Mouse (Mus musculus): Measurements from ENCODE around the gene Golt1b. TPM values are rescaled to one million over a fixed set of nuclear protein-coding genes. Genes with fewer than 3 reads are reported as not detected.

Golt1b gene
- polyA plus RNA-seq, 1 experiment: 8.0 TPM

GRCm38 (mm10) chr6:142379961-142380360 lies 7.1 kb upstream of the Golt1b start:
- no peak for DNase-seq (ENCODE audit: low read depth, low spot score)
- WGBS: 86% methylated on average over 6 of the region's 6 CpGs

GRCm38 (mm10) chr6:142381615-142382014 lies 5.4 kb upstream of the Golt1b start:
- 94% methylated on average over 7 of the region's 7 CpGs for WGBS

GRCm38 (mm10) chr6:142384521-142384920 lies 2.5 kb upstream of the Golt1b start:
- 92% methylated on average over 9 of the region's 9 CpGs for WGBS
- no peak for DNase-seq (ENCODE audit: low read depth, low spot score)

More at GRCm38 (mm10) chr6:142381615-142382014, 5.4 kb upstream of the Golt1b start:
- DNase-seq (ENCODE audit: low read depth, low spot score): no peak

GRCm38 (mm10) chr6:142386285-142387010 lies 573 bp upstream of the Golt1b start:
- 3% methylated on average over 31 of the region's 31 CpGs for WGBS
- no peak for DNase-seq (ENCODE audit: low read depth, low spot score)

- DNase-seq (ENCODE audit: low read depth, low spot score): no peak
- WGBS: 12% methylated on average over 8 of the region's 8 CpGs
Measured at GRCm38 (mm10) chr6:142387755-142388271, 792 bp downstream of the Golt1b start.

GRCm38 (mm10) chr6:142389101-142389500 lies 2.1 kb downstream of the Golt1b start:
- DNase-seq (ENCODE audit: low read depth, low spot score): no peak
- WGBS: 53% methylated on average over 2 of the region's 2 CpGs

GRCm38 (mm10) chr6:142392312-142392711 lies 5.3 kb downstream of the Golt1b start:
- no peak for DNase-seq (ENCODE audit: low read depth, low spot score)
- 81% methylated on average over 5 of the region's 5 CpGs for WGBS

- no peak for DNase-seq (ENCODE audit: low read depth, low spot score)
- 85% methylated on average over 5 of the region's 5 CpGs for WGBS
Measured at GRCm38 (mm10) chr6:142394669-142395068, 7.6 kb downstream of the Golt1b start.

- no peak for DNase-seq (ENCODE audit: low read depth, low spot score)
- WGBS: 85% methylated on average over 6 of the region's 6 CpGs
Measured at GRCm38 (mm10) chr6:142395756-142396155, 8.7 kb downstream of the Golt1b start.

GRCm38 (mm10) chr6:142411140-142411539 lies 24.1 kb downstream of the Golt1b start:
- WGBS: 47% methylated on average over 1 of the region's 1 CpGs
- no peak for DNase-seq (ENCODE audit: low read depth, low spot score)

- DNase-seq (ENCODE audit: low read depth, low spot score): no peak
- WGBS: 77% methylated on average over 11 of the region's 11 CpGs
Measured at GRCm38 (mm10) chr6:142412906-142413491, 26.0 kb downstream of the Golt1b start, which contains the start of gene Spx. Gene Spx (plus strand): TSS chr6:142413441.

- WGBS: 17% methylated on average over 12 of the region's 12 CpGs
- no peak for DNase-seq (ENCODE audit: low read depth, low spot score)
Measured at GRCm38 (mm10) chr6:142413845-142414244, 26.8 kb downstream of the Golt1b start.

- DNase-seq (ENCODE audit: low read depth, low spot score): no peak
- 4% methylated on average over 24 of the region's 24 CpGs for WGBS
Measured at GRCm38 (mm10) chr6:142414597-142414996, 27.6 kb downstream of the Golt1b start.

- DNase-seq (ENCODE audit: low read depth, low spot score): no peak
- 66% methylated on average over 7 of the region's 7 CpGs for WGBS
Measured at GRCm38 (mm10) chr6:142424976-142425375, 38.0 kb downstream of the Golt1b start.

- no peak for DNase-seq (ENCODE audit: low read depth, low spot score)
Measured at GRCm38 (mm10) chr6:142429072-142429471, 42.1 kb downstream of the Golt1b start.

GRCm38 (mm10) chr6:142451381-142451780 lies 64.4 kb downstream of the Golt1b start:
- no peak for DNase-seq (ENCODE audit: low read depth, low spot score)
- WGBS: 64% methylated on average over 12 of the region's 12 CpGs

- WGBS: 67% methylated on average over 2 of the region's 2 CpGs
Measured at GRCm38 (mm10) chr6:142453311-142453710, 66.3 kb downstream of the Golt1b start.

More at GRCm38 (mm10) chr6:142453311-142453710, 66.3 kb downstream of the Golt1b start:
- DNase-seq (ENCODE audit: low read depth, low spot score): no peak
